Mouse (Mus musculus): ENCODE measurements at regions not wholly inside any gene's neighbourhood (a gene's known extent, or its start where the extent isn't known, plus 50 kb on each side); places are given as distances from the start of the nearest gene placed in this dataset.
A peak's percentile ranks its signal among the peaks of the same experiment; 100 is the strongest.

- ATAC-seq = peak; percentile 49
- H3K27me3 ChIP-seq (ENCODE audit: insufficient read depth, low read length) = no peaks in the 10 kb centered on the region
- no peak overlapping the region for H3K27ac ChIP-seq (ENCODE audit: low read depth)
- no peak overlapping the region for H3K4me3 ChIP-seq (ENCODE audit: low read depth, low read length)
- H3K4me2 ChIP-seq (ENCODE audit: low read depth, low read length) = peak overlapping the region; percentile 9; the same call in 1 of the 2 replicates
- peak; percentile 29 for DNase-seq
- no peaks in the 10 kb centered on the region for H3K4me1 ChIP-seq (ENCODE audit: insufficient read depth)
- no peak for TF ChIP-seq EP300 (IDR thresholded peaks at IDR 0.05; ENCODE audit: low read depth)
- WGBS (ENCODE audit: insufficient replicate concordance) = 72% methylated on average over 2 of the region's 2 CpGs
- no peak overlapping the region for H3K9ac ChIP-seq (replicated peaks)
- H3K36me3 ChIP-seq (replicated peaks; ENCODE audit: insufficient read depth, low read length) = no peaks in the 10 kb centered on the region
- no peaks in the 10 kb centered on the region for H3K9me3 ChIP-seq (ENCODE audit: low read length)
Measured at GRCm38 (mm10) chr14:99472111-99472510, 173.6 kb downstream of the Klf5 start.

GRCm38 (mm10) chr14:99475271-99475670 lies 176.8 kb downstream of the Klf5 start:
- DNase-seq (peak; percentile 15), ATAC-seq (no peak)
- TF ChIP-seq CTCF (IDR thresholded peaks at IDR 0.05; ENCODE audit: low read depth) (no peak), EP300 (IDR thresholded peaks at IDR 0.05; ENCODE audit: low read depth) (no peak)
- H3K4me3 ChIP-seq (ENCODE audit: low read depth, low read length) = no peak overlapping the region
- H3K9me3 ChIP-seq (ENCODE audit: low read length) = no peaks in the 10 kb centered on the region
- H3K4me1 ChIP-seq (ENCODE audit: insufficient read depth) = no peaks in the 10 kb centered on the region
- H3K27me3 ChIP-seq (ENCODE audit: insufficient read depth, low read length) = no peaks in the 10 kb centered on the region
- no peak overlapping the region for H3K9ac ChIP-seq (replicated peaks)
- WGBS (ENCODE audit: insufficient replicate concordance) = 64% methylated on average over 8 of the region's 8 CpGs
- no peak overlapping the region for H3K27ac ChIP-seq (ENCODE audit: low read depth)
- H3K4me2 ChIP-seq (ENCODE audit: low read depth, low read length) = no peak overlapping the region
- H3K36me3 ChIP-seq (replicated peaks; ENCODE audit: insufficient read depth, low read length) = no peaks in the 10 kb centered on the region

GRCm38 (mm10) chr14:99480325-99481077 lies 182.0 kb downstream of the Klf5 start:
- ATAC-seq = no peak
- Histone ChIP-seq H3K27ac (ENCODE audit: low read depth) (no peak overlapping the region), H3K4me2 (ENCODE audit: low read depth, low read length) (no peak overlapping the region), H3K9ac (replicated peaks) (no peak overlapping the region), H3K27me3 (ENCODE audit: insufficient read depth, low read length) (no peaks in the 10 kb centered on the region), H3K4me3 (ENCODE audit: low read depth, low read length) (no peak overlapping the region), H3K36me3 (replicated peaks; ENCODE audit: insufficient read depth, low read length) (no peaks in the 10 kb centered on the region), H3K9me3 (ENCODE audit: low read length) (no peaks in the 10 kb centered on the region), H3K4me1 (ENCODE audit: insufficient read depth) (no peaks in the 10 kb centered on the region)
- 67% methylated on average over 10 of the region's 10 CpGs for WGBS (ENCODE audit: insufficient replicate concordance)
- no peak for DNase-seq
- TF ChIP-seq EP300 (IDR thresholded peaks at IDR 0.05; ENCODE audit: low read depth) = no peak
- TF ChIP-seq CTCF (IDR thresholded peaks at IDR 0.05; ENCODE audit: low read depth) = no peak

- Histone ChIP-seq H3K36me3 (replicated peaks; ENCODE audit: insufficient read depth, low read length) (no peaks in the 10 kb centered on the region), H3K9ac (replicated peaks) (no peak overlapping the region), H3K27ac (ENCODE audit: low read depth) (no peak overlapping the region), H3K27me3 (ENCODE audit: insufficient read depth, low read length) (no peaks in the 10 kb centered on the region), H3K4me2 (ENCODE audit: low read depth, low read length) (no peak overlapping the region), H3K4me3 (ENCODE audit: low read depth, low read length) (no peak overlapping the region), H3K9me3 (ENCODE audit: low read length) (no peaks in the 10 kb centered on the region), H3K4me1 (ENCODE audit: insufficient read depth) (no peaks in the 10 kb centered on the region)
- TF ChIP-seq CTCF (IDR thresholded peaks at IDR 0.05; ENCODE audit: low read depth) (no peak), EP300 (IDR thresholded peaks at IDR 0.05; ENCODE audit: low read depth) (no peak)
- DNase-seq = no peak
- no peak for ATAC-seq
- 63% methylated on average over 6 of the region's 6 CpGs for WGBS (ENCODE audit: insufficient replicate concordance)
Measured at GRCm38 (mm10) chr14:99487981-99488380, 189.5 kb downstream of the Klf5 start.

GRCm38 (mm10) chr14:99493197-99493596 lies 194.7 kb downstream of the Klf5 start:
- DNase-seq (no peak), ATAC-seq (no peak)
- Histone ChIP-seq H3K27ac (ENCODE audit: low read depth) (no peak overlapping the region), H3K9ac (replicated peaks) (no peak overlapping the region), H3K36me3 (replicated peaks; ENCODE audit: insufficient read depth, low read length) (no peaks in the 10 kb centered on the region), H3K4me2 (ENCODE audit: low read depth, low read length) (no peak overlapping the region), H3K27me3 (ENCODE audit: insufficient read depth, low read length) (no peaks in the 10 kb centered on the region), H3K9me3 (ENCODE audit: low read length) (no peaks in the 10 kb centered on the region), H3K4me1 (ENCODE audit: insufficient read depth) (no peaks in the 10 kb centered on the region), H3K4me3 (ENCODE audit: low read depth, low read length) (no peak overlapping the region)
- TF ChIP-seq EP300 (IDR thresholded peaks at IDR 0.05; ENCODE audit: low read depth) = no peak
- no peak for TF ChIP-seq CTCF (IDR thresholded peaks at IDR 0.05; ENCODE audit: low read depth)
- 70% methylated on average over 4 of the region's 4 CpGs for WGBS (ENCODE audit: insufficient replicate concordance)

- Histone ChIP-seq H3K9me3 (ENCODE audit: low read length) (no peaks in the 10 kb centered on the region), H3K36me3 (replicated peaks; ENCODE audit: insufficient read depth, low read length) (no peaks in the 10 kb centered on the region), H3K27me3 (ENCODE audit: insufficient read depth, low read length) (no peaks in the 10 kb centered on the region), H3K4me3 (ENCODE audit: low read depth, low read length) (no peak overlapping the region), H3K27ac (ENCODE audit: low read depth) (no peak overlapping the region), H3K9ac (replicated peaks) (no peak overlapping the region), H3K4me2 (ENCODE audit: low read depth, low read length) (no peak overlapping the region), H3K4me1 (ENCODE audit: insufficient read depth) (no peaks in the 10 kb centered on the region)
- TF ChIP-seq EP300 (IDR thresholded peaks at IDR 0.05; ENCODE audit: low read depth) = no peak
- TF ChIP-seq CTCF (IDR thresholded peaks at IDR 0.05; ENCODE audit: low read depth) = no peak
- 74% methylated on average over 6 of the region's 6 CpGs for WGBS (ENCODE audit: insufficient replicate concordance)
- no peak for DNase-seq
- ATAC-seq = no peak
Measured at GRCm38 (mm10) chr14:99493659-99494058, 195.2 kb downstream of the Klf5 start.

Measured in liver, postnatal 0 days (tissue).